Mouse (Mus musculus) right cerebral cortex, postnatal 4 days (tissue): ENCODE measurements at regions not wholly inside any gene's neighbourhood (a gene's known extent, or its start where the extent isn't known, plus 50 kb on each side); places are given as distances from the start of the nearest gene placed in this dataset.
A peak's percentile ranks its signal among the peaks of the same experiment; 100 is the strongest.

ENCODE experiments used
- DNase-seq: peaks from one replicate; pipeline ENCODE4 v3.0.0-alpha.2; 2022

DNA sequence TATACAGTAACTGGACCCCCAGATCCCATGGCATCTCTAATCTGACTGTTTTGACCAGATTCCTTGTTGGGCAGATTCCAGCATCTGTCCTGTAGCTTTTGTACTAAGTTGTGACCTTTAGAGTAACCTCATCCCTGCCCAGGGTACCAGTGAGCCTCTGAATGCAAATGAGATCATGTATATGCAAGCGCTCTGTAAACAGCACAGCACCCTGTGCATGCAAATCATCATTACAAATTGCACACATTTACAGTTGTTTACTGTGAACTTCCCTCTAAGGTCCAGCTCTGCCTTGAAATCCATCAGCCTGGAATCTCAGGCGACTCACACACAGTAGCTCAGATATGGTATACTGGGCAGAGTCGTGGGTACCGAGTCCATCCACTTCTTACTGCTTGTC lies 258.6 kb upstream of the Dusp10 start:
- no peak for DNase-seq

DNA sequence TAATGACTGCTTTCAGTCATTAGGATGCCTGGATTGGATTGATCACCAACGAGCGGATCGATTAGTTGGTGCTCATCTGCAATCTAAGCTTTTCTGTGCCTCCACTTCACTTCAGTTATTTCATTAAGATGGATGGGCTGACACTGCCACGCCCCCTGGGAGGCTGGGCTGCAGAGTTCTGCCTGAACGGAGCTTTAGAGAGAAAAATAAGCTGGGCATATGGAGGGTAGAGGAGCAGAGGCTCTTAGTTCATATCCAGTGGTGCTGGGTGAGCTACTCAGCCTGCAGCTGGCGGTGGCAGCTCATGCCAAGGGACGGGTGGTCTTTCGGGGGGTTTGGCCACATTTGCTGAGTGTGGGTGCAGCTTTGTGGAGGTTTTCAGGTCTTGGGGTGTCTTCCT lies 256.4 kb upstream of the Dusp10 start:
- no peak for DNase-seq

- no peak for DNase-seq
Measured at GRCm38 (mm10) chr1:183763864-183764726, 249.0 kb upstream of the Dusp10 start.

DNA sequence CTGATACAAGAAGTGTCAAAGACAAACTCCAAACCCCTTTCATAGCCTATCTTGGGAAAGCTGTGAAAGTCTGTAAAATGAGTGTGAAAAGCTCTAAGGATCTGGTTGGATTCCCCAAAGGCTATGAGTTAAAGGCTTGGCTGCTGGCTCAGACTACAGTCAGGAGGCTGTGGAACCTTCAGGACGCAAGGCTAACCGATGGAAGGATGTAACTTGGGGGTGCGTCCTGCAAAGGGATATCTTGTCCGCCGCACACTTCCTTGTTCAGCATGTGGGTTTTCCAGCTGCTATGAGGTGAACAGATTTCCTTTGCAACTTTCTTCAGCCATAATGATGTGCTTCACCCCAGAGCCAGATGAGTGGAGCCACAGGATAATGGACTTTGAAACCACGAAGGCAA lies 240.3 kb upstream of the Dusp10 start:
- no peak for DNase-seq

DNA sequence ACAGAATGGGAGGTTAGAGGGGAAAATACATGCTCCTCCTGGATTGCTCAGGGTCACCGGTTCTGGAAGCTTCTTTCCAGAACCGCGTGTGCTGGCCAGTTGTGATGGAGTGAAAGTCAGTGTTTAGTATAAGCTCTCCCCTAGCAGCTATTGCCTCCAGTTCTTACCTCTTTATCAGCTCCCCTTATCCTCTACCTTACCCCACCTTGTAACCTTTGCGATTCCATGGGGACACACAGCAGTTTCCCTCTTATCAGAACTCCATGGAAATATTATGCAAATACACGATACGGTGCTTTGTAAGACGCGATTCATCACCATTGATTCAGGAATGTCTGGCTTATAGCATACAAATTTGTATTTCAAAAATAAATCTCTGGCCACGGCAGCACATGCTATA lies 232.9 kb upstream of the Dusp10 start:
- DNase-seq = no peak

DNA sequence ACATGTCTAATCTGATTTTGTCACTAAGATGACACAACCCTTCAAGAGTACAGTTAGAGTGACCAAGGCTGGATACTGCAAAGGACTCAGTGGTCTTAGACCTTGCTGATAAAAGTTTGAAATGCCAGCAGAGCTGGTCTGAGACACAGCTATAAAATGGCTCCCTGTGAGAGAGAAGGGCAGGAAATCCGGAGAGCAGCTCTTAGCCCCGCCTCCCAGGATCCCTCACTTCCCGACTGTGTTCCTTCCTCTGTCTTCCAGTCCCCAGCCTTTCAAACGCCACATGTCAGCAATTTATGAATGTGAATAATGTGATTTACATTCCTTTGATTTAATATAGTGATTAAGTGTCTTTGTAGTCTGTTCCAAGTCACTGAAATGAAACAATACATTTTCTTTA lies 232.3 kb upstream of the Dusp10 start:
- DNase-seq = no peak

DNA sequence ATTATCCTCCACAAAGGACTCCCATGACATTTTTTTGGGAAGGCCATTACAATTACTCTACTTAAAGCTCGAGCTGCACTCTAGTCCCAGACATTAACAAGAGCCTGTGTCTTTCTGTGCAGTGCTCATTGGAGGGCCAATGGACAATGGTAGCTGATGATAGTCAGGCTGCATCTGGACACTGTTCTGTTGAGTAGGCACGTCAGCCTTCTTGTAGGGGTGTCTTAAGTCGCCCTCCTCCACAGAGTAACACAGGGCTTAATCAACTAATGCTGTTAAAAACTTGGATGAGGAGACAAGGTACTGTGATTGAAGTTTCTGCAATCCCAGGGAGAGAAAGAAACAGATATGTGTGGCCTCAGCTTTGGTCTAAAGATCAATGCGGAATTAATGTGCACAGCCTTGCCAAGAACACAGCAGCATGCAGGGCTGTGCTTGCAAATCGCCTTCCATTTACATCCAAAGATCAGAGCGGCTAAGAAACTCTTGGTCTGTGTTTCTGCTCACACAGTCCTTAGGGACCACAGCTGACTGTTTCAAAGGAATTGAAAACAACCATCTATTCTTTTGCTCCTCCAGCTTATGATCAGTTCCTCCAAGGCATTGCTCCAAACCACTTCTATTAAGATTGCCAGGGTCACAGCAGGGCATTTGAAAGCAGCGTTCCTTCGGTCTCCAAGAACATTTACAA lies 229.5 kb upstream of the Dusp10 start:
- DNase-seq = no peak

DNA sequence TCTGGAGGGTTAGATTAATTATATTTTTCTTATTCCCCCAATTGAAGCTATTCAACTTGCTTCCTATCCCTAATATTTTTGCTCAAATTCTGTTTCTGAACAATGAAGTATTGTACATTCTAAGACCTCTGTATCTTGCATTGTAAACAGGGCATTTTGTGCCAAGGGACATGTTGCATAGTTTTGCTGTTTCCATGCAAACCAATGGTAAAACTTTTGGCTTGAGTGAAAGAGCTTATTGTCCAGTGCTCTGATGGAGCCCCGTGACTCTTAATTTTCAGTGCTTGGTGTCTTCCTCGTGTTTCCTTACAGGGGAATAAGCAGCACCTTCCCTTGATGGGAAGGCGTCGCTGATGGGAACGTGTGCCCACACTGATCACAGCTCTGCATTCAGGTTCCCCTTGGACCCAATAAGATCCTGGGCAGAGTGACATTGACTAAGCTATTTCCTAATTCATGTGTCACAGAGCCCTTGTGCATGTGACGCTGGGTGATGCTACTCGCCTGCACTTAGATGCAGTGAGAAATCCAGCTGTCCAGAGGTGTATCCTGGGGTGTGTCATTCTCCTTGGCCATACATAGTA lies 220.8 kb upstream of the Dusp10 start:
- DNase-seq = no peak

DNA sequence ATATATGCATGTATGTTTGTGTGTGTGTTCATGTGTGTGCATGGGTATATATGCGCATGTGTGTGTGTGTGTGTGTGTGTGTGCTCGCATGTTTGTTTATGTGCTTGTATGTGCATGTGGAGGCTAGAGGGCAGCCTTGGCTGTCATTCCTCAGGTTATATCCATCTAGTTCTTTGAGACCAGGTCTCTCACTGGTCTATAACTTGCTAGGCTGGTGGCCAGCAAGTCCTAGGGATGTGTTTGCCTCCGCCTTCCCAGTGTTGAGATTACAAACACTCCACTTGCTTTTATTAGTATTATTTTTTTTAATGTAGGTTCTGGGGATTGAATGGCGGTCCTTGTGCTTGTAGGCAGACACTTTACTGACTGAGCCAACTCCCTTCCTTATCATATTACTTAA lies 219.8 kb upstream of the Dusp10 start:
- no peak for DNase-seq

DNA sequence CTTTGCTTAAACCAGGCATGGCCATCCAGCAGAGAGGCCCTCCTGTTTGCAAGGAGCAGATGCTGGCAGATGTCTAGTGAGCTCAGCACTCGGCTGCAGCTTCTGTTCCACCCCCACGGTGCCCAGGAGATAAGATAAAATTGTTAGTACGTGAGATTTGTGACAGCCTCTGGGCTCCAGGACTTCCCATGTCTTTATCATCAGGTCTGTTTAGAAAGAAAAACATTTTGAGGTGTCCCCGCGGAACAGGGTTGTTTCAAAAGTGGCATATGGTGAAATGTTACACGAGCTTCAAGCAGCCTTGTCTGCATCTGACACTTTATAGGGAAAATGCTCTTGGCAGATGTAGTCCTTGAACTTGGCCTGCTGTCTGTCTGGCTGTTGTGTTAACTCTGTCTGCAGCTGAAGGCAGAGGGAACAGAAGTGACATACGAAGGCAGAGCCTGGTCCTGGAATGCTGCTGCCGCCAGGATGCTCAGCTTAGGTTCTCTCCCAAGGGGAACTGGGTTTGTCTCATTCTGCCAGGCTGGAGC lies 219.1 kb upstream of the Dusp10 start:
- no peak for DNase-seq

GRCm38 (mm10) chr1:183802351-183802750 lies 210.8 kb upstream of the Dusp10 start:
- no peak for DNase-seq

DNA sequence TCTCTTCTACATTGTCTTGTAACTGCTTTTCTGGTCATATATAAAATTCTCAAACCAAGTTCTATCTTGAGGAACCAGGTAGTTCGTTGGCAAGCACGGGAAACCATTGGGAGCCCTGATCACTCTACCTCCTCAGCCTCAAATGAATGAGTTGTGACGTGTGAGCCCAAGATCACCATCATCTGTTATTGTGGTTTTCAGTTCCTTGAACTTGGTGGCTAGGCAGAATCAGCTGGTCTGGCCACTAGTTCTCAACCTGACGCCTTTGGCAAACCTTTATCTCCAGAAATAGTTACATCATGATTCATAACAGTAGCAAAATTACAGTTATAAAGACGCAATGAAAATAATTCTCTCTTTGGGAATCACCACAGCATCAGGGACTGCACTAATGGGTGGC lies 209.7 kb upstream of the Dusp10 start:
- no peak for DNase-seq

GRCm38 (mm10) chr1:183803826-183804225 lies 209.3 kb upstream of the Dusp10 start:
- DNase-seq = no peak

DNA sequence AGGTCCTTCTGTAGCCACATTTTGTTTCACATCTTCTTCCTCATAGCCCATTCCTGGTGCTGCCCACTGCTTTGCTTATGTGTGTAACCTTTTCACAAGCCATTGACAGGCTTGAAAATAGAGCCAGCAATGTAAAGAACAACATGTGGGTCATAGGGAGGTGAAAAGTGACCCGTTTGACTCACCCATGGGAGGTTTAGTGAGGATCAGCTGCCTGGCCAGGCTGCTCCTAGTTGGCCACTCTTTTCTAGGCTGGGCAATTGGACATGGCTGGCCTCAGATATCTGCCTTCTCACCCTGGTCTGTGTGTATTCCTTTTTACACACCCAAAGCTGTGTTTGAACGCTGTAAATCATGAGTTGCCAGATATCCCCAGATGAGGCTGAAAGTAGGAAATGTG lies 208.8 kb upstream of the Dusp10 start:
- no peak for DNase-seq

DNA sequence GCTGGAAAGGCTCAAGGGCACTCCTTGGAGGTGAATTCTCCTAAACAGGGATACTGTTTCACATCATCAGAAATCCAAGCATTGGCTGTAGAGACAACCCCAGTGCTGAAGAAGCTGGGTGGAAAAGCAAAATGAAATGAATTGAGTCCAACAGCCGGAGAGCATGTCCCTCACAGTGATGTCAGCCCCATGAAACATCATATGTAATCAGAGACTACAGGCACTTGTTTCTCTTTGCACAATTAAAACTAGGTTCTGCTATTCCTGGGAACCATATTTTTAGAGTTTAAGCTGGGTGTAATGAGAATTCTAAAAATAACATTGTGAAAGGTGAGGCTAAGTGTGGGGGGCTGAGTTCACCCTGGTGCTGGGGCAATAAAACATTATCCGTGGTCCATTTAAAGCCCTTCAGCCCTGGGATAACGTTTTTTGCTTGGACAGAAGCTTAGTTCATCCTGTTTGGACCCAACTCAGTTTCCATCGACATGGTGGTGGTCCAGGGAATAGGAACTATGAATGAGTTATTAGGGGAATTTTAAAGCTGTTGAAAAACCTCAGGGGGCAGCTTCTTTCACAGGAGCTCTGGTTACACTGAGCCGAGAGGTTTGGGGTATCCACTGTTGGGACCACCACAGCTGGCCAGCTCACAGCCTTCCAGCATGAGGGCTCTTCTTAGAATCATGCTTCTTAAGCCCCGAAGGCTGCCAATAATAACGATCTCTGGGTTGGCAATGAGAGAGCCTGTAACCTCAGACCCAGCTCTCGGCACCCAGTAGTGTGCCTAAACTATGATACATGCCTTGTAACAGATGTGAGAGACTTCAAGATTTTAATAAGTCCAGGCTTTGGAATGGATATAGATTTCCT lies 206.0 kb upstream of the Dusp10 start:
- DNase-seq = no peak

- no peak for DNase-seq
Measured at GRCm38 (mm10) chr1:183808168-183808567, 204.9 kb upstream of the Dusp10 start.

- DNase-seq = peak; percentile 18
Measured at GRCm38 (mm10) chr1:183820555-183820954, 192.5 kb upstream of the Dusp10 start.

DNA sequence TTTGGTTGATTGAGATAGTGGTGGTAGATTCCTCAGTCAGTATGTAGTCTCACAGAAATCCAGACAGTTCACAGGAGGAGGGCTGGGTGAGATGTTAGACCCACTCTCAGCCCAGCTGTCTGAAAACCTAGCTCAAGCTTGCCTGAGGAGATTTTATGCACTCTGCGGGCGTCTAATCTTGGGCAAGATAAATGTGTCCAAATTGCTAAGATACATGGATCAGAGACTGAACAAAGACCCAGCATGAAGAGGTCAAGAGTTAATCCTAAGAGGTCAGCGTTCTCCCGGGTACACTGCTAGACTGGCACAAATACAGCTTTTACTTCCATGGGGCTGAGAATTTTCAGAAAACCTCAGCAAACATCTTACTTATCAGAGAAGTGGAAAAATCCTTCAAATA lies 186.8 kb upstream of the Dusp10 start:
- DNase-seq = no peak

GRCm38 (mm10) chr1:183845135-183845534 lies 168.0 kb upstream of the Dusp10 start:
- DNase-seq = no peak

GRCm38 (mm10) chr1:183853956-183854613 lies 159.0 kb upstream of the Dusp10 start:
- DNase-seq = peak; percentile 8

- no peak for DNase-seq
Measured at GRCm38 (mm10) chr1:183865111-183865510, 148.0 kb upstream of the Dusp10 start.

DNA sequence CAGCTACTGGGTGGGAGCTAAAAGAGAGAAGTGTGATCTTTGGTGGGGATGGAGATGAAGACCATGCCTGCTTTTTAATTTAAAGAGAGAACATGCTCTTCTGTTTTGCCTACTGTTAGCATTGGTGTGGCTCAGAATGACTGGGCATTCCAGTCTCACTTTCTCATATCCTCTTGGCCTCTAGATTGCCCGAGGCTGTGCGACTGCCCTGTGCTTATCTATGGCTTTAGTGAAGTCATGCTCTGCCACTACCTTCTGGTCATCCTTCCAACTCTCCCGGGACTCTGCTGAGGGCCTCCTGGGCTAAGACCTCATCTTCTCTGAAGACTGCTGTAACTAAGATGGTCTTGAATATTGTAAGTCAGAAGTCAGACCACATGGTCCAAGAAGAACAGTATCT lies 147.5 kb upstream of the Dusp10 start:
- no peak for DNase-seq
